Mouse (Mus musculus) kidney, adult 18-20 months (tissue): ENCODE measurements at regions not wholly inside any gene's neighbourhood (a gene's known extent, or its start where the extent isn't known, plus 50 kb on each side); places are given as distances from the start of the nearest gene placed in this dataset.
"Not testable (repeated sequence)": the region's sequence is repeated elsewhere in the genome, so short reads cannot be mapped to it uniquely, and the experiment has no call there.

Source experiments
- DNase-seq: peaks from one replicate; pipeline ENCODE4 v3.0.0; 2021

- peak; percentile 64 for DNase-seq
These were observed 76.5 kb upstream of the Col13a1 start for GRCm38 (mm10) chr10:62055408-62055807.

DNA sequence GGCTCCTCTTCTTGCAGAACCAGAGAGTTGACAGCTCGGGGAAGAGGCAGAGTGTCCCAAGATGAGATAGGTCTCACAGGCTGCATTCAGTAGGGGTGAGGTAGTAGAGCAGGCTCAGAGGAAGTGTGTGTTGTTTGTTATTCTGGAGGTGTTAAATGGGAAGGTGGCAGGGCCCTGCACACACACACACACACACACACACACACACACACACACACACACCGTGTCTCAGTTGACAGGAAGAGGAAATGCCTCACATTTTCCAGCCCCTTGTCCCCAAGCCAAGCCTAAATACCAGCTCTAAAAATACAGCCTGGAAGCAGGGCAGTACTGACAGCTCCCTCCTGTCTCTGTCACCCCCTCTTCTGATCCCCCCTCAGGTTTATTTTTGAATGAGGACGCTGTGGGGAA is 70.9 kb upstream of the Col13a1 start:
- peak; percentile 45 for DNase-seq

DNA sequence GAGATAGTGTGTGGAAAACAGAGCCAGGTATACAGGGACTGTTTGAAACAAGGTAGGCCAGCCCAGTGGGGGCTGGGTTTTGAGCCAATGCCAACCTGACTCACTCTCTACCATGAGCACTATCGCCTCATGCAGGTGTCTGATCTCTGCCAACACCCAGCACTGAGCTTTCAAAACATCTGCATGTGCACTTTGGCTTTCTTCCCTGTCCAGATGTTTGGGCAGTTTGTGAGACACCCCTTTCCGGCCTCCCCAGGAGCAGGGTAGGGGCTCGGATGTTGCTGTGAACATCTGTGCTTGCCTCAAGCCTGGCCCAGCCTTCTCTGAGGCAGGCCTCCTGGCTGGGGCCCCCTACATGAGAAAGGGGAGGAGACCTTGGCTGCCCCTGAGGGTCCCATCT is 65.5 kb upstream of the Col13a1 start:
- no peak for DNase-seq

- DNase-seq: no peak
These were observed 61.0 kb upstream of the Col13a1 start for GRCm38 (mm10) chr10:62039915-62040314.

GRCm38 (mm10) chr10:62038656-62039055 is 59.7 kb upstream of the Col13a1 start:
- no peak for DNase-seq

GRCm38 (mm10) chr10:62037402-62038199 is 58.7 kb upstream of the Col13a1 start:
- DNase-seq: no peak

GRCm38 (mm10) chr10:62036815-62037214 is 57.9 kb upstream of the Col13a1 start:
- DNase-seq: no peak

GRCm38 (mm10) chr10:62034291-62034690 is 55.4 kb upstream of the Col13a1 start:
- DNase-seq: no peak

- DNase-seq: no peak
These were observed 54.8 kb upstream of the Col13a1 start for GRCm38 (mm10) chr10:62033748-62034147.

DNA sequence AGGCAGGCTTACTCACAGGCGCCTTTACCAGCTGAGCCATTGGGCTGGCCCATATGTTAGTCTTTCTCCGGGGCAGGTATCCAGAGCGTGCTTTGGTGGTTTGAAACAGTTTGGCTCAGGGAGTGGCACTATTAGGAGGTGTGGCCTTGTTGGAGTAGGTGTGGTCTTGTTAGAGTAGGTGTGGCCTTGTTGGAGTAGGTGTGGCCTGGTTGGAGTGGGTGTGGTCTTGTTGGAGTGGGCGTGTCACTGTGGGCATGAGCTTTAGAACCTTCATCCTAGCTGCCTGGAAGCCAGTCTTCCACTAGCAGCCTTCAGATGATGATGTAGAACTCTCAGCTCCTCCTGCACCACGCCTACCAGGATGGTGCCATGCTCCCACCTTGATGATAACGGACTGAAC is 53.1 kb upstream of the Col13a1 start:
- not testable (repeated sequence) for DNase-seq

- DNase-seq: no peak
These were observed 50.4 kb upstream of the Col13a1 start for GRCm38 (mm10) chr10:62029271-62029670.
